Mouse (Mus musculus) activated CD4-positive, CD25-positive, alpha-beta regulatory T cell, adult 4 months (primary cell): Measurements from ENCODE around the gene Cdan1. TPM values are rescaled to one million over a fixed set of nuclear protein-coding genes. Genes with fewer than 3 reads are reported as not detected.

ENCODE experiments used
- polyA plus RNA-seq, 2 experiments: library from polyadenylated mRNA; unstranded; fragments of 100-300 nt; shearing (Covaris generic); gene quantifications; one replicate each; pipeline ENCODE4 v1.2.1; 2017

The Cdan1 gene
- polyA plus RNA-seq, 2 experiments from 2014 or later, result 6.1 to 6.5 TPM

Other genes with a start within 250 kb of the Cdan1 start
- 10 to 100 TPM; 18.1 to 19.6 TPM for gene Haus2, start 240.7 kb downstream of the Cdan1 start, polyA plus RNA-seq
- 10 to 100 TPM; 30.7 to 32.2 TPM for gene Lrrc57, start 240.6 kb downstream of the Cdan1 start, polyA plus RNA-seq
- under 1 TPM; 0.60 to 0.62 TPM for gene Stard9, start 221.0 kb downstream of the Cdan1 start, polyA plus RNA-seq
- gene Ttbk2, start 476 bp upstream of the Cdan1 start, polyA plus RNA-seq, result under 1 TPM; 0.67 to 0.85 TPM
- 10 to 100 TPM; 32.0 to 46.4 TPM for gene Ubr1, start 120.6 kb upstream of the Cdan1 start, polyA plus RNA-seq
- 10 to 100 TPM; 10.6 to 13.4 TPM for gene Tmem62, start 126.9 kb upstream of the Cdan1 start, polyA plus RNA-seq
- gene Ccndbp1, start 158.3 kb upstream of the Cdan1 start, polyA plus RNA-seq, result 100 to 1,000 TPM; 141 to 151 TPM
- under 1 TPM; 0.61 to 0.78 TPM for gene Epb42, start 186.9 kb upstream of the Cdan1 start, polyA plus RNA-seq
- not detected for gene Tgm5, start 235.7 kb upstream of the Cdan1 start, polyA plus RNA-seq